Mouse (Mus musculus): ENCODE measurements at regions not wholly inside any gene's neighbourhood (a gene's known extent, or its start where the extent isn't known, plus 50 kb on each side); places are given as distances from the start of the nearest gene placed in this dataset.

DNA sequence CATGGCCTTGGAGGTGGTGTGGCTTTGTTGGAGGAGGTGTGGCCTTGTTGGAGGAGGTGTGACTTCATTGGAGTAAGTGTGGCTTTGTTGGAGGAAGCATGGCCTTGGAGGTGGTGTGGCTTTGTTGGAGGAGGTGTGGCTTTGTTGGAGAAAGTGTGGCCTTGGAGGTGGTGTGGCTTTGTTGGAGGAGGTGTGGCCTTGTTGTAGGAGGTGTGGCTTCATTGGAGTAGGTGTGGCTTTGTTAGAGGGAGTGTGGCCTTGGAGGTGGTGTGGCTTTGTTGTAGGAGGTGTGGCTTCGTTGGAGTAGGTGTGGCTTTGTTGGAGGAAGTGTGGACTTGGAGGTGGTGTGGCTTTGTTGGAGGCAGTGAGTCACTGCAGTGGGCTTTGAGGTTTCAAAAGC lies 385.0 kb downstream of the Ajap1 start:
- no peak for TF ChIP-seq CTCF (IDR thresholded peaks at IDR 0.05; ENCODE audit: extremely low read depth, insufficient read length, insufficient replicate concordance, low read depth, low read length)
- no peak for TF ChIP-seq POLR2A (IDR thresholded peaks at IDR 0.05; ENCODE audit: low read depth, low read length)
